Mouse (Mus musculus) spleen, embryonic (tissue): Measurements from ENCODE around the gene Nbeal2.

Experiments
- CTCF ChIA-PET: fragments of 350-600 bp; sonication (Branson Sonifier 250); formaldehyde crosslinking; loops from one replicate; lab custom pipeline; 2022; lab: Charles Lee

The Nbeal2 gene

GRCm38 (mm10) chr9:110652963-110653654 lies 852 bp downstream of the Nbeal2 start:
- CTCF ChIA-PET = interaction anchor here (0.8 to 1.1 kb wide), 2 partner anchors 19 to 21 kb away, joined by 3 read pairs; no protein-coding TSS in a partner anchor

- CTCF ChIA-PET = interaction anchor here (0.7 to 0.8 kb wide), 2 partner anchors 20 to 40 kb away, joined by 3 read pairs; no protein-coding TSS in a partner anchor
These were observed 1.8 kb downstream of the Nbeal2 start for GRCm38 (mm10) chr9:110651931-110652722.

- CTCF ChIA-PET = no interaction called here
These were observed 4.2 kb downstream of the Nbeal2 start for GRCm38 (mm10) chr9:110649775-110650174.

GRCm38 (mm10) chr9:110645219-110645618 lies 8.7 kb downstream of the Nbeal2 start:
- CTCF ChIA-PET = interaction anchor here (0.7 kb wide), 1 partner anchor 10 kb away, joined by 12 read pairs; no protein-coding TSS in a partner anchor

- CTCF ChIA-PET = no interaction called here
These were observed 9.7 kb downstream of the Nbeal2 start for GRCm38 (mm10) chr9:110644295-110644694.

GRCm38 (mm10) chr9:110643787-110644186 lies 10.2 kb downstream of the Nbeal2 start:
- CTCF ChIA-PET = no interaction called here

- CTCF ChIA-PET = no interaction called here
These were observed 11.0 kb downstream of the Nbeal2 start for GRCm38 (mm10) chr9:110642812-110643524.

GRCm38 (mm10) chr9:110641006-110641405 lies 13.0 kb downstream of the Nbeal2 start:
- CTCF ChIA-PET = no interaction called here

- CTCF ChIA-PET = no interaction called here
These were observed 15.3 kb downstream of the Nbeal2 start for GRCm38 (mm10) chr9:110638611-110639021.

- CTCF ChIA-PET = interaction anchor here (0.5 to 1.5 kb wide), 9 partner anchors 10 to 79 kb away, joined by 3 to 12 read pairs (median 5); no protein-coding TSS in a partner anchor
These were observed 18.7 kb downstream of the Nbeal2 start for GRCm38 (mm10) chr9:110635225-110635624.

GRCm38 (mm10) chr9:110633882-110634281 lies 20.1 kb downstream of the Nbeal2 start:
- CTCF ChIA-PET = interaction anchor here (0.5 to 1.4 kb wide), 3 partner anchors 19 to 33 kb away, joined by 3 to 7 read pairs (median 3); no protein-coding TSS in a partner anchor

- CTCF ChIA-PET = interaction anchor here (0.5 to 0.9 kb wide), 3 partner anchors 20 to 224 kb away, joined by 3 read pairs; no protein-coding TSS in a partner anchor
These were observed 21.3 kb downstream of the Nbeal2 start for GRCm38 (mm10) chr9:110632671-110633070.

- CTCF ChIA-PET = interaction anchor here (0.5 to 0.9 kb wide), 3 partner anchors 21 to 173 kb away, joined by 3 to 4 read pairs (median 3); no protein-coding TSS in a partner anchor
These were observed 22.2 kb downstream of the Nbeal2 start for GRCm38 (mm10) chr9:110631651-110632275.

- CTCF ChIA-PET = interaction anchor here (0.5 to 0.6 kb wide), 2 partner anchors 159 to 172 kb away, joined by 3 to 4 read pairs; no protein-coding TSS in a partner anchor
These were observed 22.8 kb downstream of the Nbeal2 start for GRCm38 (mm10) chr9:110631191-110631590.

GRCm38 (mm10) chr9:110630171-110630570 lies 23.8 kb downstream of the Nbeal2 start:
- CTCF ChIA-PET = interaction anchor here (0.5 kb wide), 1 partner anchor 136 kb away, joined by 10 read pairs; no protein-coding TSS in a partner anchor

GRCm38 (mm10) chr9:110625350-110625908 lies 28.5 kb downstream of the Nbeal2 start:
- CTCF ChIA-PET = interaction anchor here (1.0 kb wide), 1 partner anchor 9 kb away, joined by 3 read pairs; no protein-coding TSS in a partner anchor

- CTCF ChIA-PET = interaction anchor here (0.6 kb wide), 1 partner anchor 8 kb away, joined by 3 read pairs; no protein-coding TSS in a partner anchor
These were observed 29.4 kb downstream of the Nbeal2 start, which contains the start of gene Nradd for GRCm38 (mm10) chr9:110624361-110625166. Nradd (minus strand) TSS chr9:110624452.

GRCm38 (mm10) chr9:110623416-110624195 lies 30.4 kb downstream of the Nbeal2 start:
- CTCF ChIA-PET = no interaction called here
